Mouse (Mus musculus) heart, embryonic 14.5 days (tissue): ENCODE measurements around the gene Mpzl2. TPM values are rescaled to one million over a fixed set of nuclear protein-coding genes. Genes with fewer than 3 reads are reported as not detected.

Source experiments
- ATAC-seq: fragments of 200-750 bp; cut with Nextera tagmentation; 2 replicates; pipeline ENCODE4 v1.8.0; 2017; ENCODE audit warnings: low read depth, moderate TSS enrichment; ENCODE audit not compliant: insufficient number of reproducible peaks, insufficient read depth, low FRiP score
- H3K27ac ChIP-seq, 2 experiments: fragments of 200-500 bp in 1 of 2; fragments of 300-500 bp in 1 of 2; sonication (generic) in 1 of 2; replicated peaks in 1 of 2; 2 replicates each; pipeline ENCODE4 v1.5.1; 2012 to 2014; ENCODE audit warnings: low read depth in 2 of 2, low read length in 2 of 2, control low read depth in 1 of 2, mild to moderate bottlenecking in 1 of 2, mixed read lengths in 1 of 2; ENCODE audit not compliant: control insufficient read depth in 1 of 2, insufficient read depth in 1 of 2
- H3K27me3 ChIP-seq: fragments of 300-500 bp; sonication (generic); 2 replicates; pipeline ENCODE4 v1.6.1; 2014; ENCODE audit warnings: mild to moderate bottlenecking, low read length, control low read depth; ENCODE audit not compliant: control insufficient read depth, insufficient read depth
- H3K36me3 ChIP-seq: fragments of 300-500 bp; sonication (generic); 2 replicates; pipeline ENCODE4 v1.6.1; 2014; ENCODE audit warnings: mild to moderate bottlenecking, control low read depth, low read length, mixed read lengths; ENCODE audit not compliant: control insufficient read depth, insufficient read depth
- H3K4me1 ChIP-seq, 2 experiments: fragments of 200-500 bp in 1 of 2; fragments of 300-500 bp in 1 of 2; sonication (generic) in 1 of 2; 2 replicates each; pipeline ENCODE4 v1.6.1; 2012 to 2014; ENCODE audit warnings: low read length in 2 of 2, control low read depth in 1 of 2, mixed read lengths in 1 of 2; ENCODE audit not compliant: control insufficient read depth in 2 of 2, insufficient read depth in 2 of 2
- H3K4me2 ChIP-seq: fragments of 300-500 bp; sonication (generic); 2 replicates; pipeline ENCODE4 v1.6.1; 2014; ENCODE audit warnings: mild to moderate bottlenecking, low read length
- H3K4me3 ChIP-seq, 2 experiments: fragments of 200-500 bp in 1 of 2; fragments of 300-500 bp in 1 of 2; sonication (generic) in 1 of 2; 2 replicates each; pipeline ENCODE4 v1.5.1; 2012 to 2014; ENCODE audit warnings: low read length in 2 of 2, mild to moderate bottlenecking in 2 of 2, control low read depth in 1 of 2, low read depth in 1 of 2, moderate library complexity in 1 of 2; ENCODE audit not compliant: control insufficient read depth in 1 of 2, insufficient read depth in 1 of 2
- H3K9ac ChIP-seq: fragments of 300-500 bp; sonication (generic); 2 replicates; pipeline ENCODE4 v1.6.1; 2014; ENCODE audit warnings: mild to moderate bottlenecking, low read length
- H3K9me3 ChIP-seq: fragments of 300-500 bp; sonication (generic); 2 replicates; pipeline ENCODE4 v1.6.1; 2016; ENCODE audit warnings: low read length, control low read depth; ENCODE audit not compliant: control insufficient read depth
- WGBS: fragments of 180-500 bp; shearing (Covaris S2); extraction: QIAGEN DNeasy Blood & Tissue Kit; methylation state at CpG from one replicate; pipeline ENCODE4 v1.1.7; 2014; 5-methylcytosine and 5-hydroxymethylcytosine counted together
- polyA plus RNA-seq: library from polyadenylated mRNA; unstranded; fragments of >200 nt; fragmentation: Nextera tagmentation; extraction: Ambion mirVana; gene quantifications from 2 replicates; pipeline ENCODE4 v1.2.1, GENCODE M21; 2014

Mpzl2 gene
- polyA plus RNA-seq, 1 experiment from 2014 or later, result 1.1 TPM

DNA sequence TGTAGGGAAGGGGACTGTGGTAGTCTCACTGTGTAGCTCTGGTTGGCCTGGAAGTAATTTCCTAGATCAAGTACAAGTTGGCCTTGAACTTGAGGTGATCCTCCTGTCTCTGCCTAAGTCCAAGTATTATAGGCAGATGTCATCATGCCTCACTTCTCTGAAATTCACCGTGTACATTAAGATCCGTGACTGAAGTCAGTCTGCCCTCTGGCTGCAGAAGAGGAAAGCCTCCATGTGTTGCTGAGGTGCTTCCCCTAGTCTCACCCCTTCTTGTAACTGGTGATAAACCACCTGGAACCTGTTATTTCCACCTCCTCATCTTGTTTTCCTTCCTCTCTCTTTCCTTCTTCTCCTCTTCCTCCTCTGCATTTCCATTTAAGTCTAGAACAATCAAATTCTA is 24.7 kb upstream of the Mpzl2 start:
- Histone ChIP-seq H3K4me2 (no peak overlapping the region), H3K9ac (no peak overlapping the region), H3K36me3 (no peaks in the 10 kb centered on the region), H3K4me1 (no peaks in the 10 kb centered on the region), H3K9me3 (no peaks in the 10 kb centered on the region), H3K27me3 (0 out of 2 replicates have a peak, but pooled peaks cover 5% of the 10 kb centered on the region), H3K4me3 (no peak overlapping the region), H3K27ac (no peak overlapping the region)
- 31% methylated on average over 2 of the region's 2 CpGs for WGBS
- ATAC-seq, result no peak

- 70% methylated on average over 3 of the region's 3 CpGs for WGBS
- Histone ChIP-seq H3K27me3 (0 out of 2 replicates have a peak, but pooled peaks cover 5% of the 10 kb centered on the region), H3K9ac (no peak overlapping the region), H3K9me3 (no peaks in the 10 kb centered on the region), H3K27ac (no peak overlapping the region), H3K4me1 (no peaks in the 10 kb centered on the region), H3K4me3 (no peak overlapping the region), H3K36me3 (no peaks in the 10 kb centered on the region), H3K4me2 (no peak overlapping the region)
- ATAC-seq, result no peak
Observed at GRCm38 (mm10) chr9:45015841-45016240, 23.8 kb upstream of the Mpzl2 start.

DNA sequence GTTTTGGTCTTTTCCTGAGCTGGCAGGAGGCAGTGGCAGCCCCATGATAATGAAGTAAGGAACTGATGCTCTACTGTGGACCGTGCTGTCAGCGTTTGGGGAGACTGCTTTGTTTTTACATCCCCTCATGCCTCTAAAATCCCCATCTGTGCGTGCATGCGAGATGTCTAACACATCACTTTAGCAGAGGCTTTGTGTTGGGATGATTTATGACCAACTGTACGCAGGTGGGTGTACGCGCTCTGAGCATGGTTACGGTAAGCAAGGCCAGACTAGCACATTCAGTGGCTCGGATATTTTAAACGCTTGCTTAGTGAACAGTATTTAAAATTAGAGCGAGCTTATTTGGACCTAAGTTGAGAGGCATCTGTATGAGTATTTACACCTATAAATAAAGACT is 21.6 kb upstream of the Mpzl2 start:
- 81% methylated on average over 11 of the region's 11 CpGs for WGBS
- Histone ChIP-seq H3K27ac (no peak overlapping the region), H3K4me2 (no peak overlapping the region), H3K4me3 (no peak overlapping the region), H3K9ac (no peak overlapping the region), H3K4me1 (no peaks in the 10 kb centered on the region), H3K9me3 (no peaks in the 10 kb centered on the region), H3K27me3 (peaks cover under 1% of the 10 kb centered on the region; the same call in 1 of the 2 replicates), H3K36me3 (no peaks in the 10 kb centered on the region)
- no peak for ATAC-seq

- 11% methylated on average over 3 of the region's 3 CpGs for whole genome bisulfite sequencing
- Histone ChIP-seq H3K9me3 (no peaks in the 10 kb centered on the region), H3K27ac (no peak overlapping the region), H3K4me3 (no peak overlapping the region), H3K4me2 (no peak overlapping the region), H3K9ac (no peak overlapping the region), H3K36me3 (no peaks in the 10 kb centered on the region), H3K27me3 (peaks cover 20% of the 10 kb centered on the region), H3K4me1 (no peaks in the 10 kb centered on the region)
- ATAC-seq, result no peak
Observed at GRCm38 (mm10) chr9:45022800-45023199, 16.8 kb upstream of the Mpzl2 start.

DNA sequence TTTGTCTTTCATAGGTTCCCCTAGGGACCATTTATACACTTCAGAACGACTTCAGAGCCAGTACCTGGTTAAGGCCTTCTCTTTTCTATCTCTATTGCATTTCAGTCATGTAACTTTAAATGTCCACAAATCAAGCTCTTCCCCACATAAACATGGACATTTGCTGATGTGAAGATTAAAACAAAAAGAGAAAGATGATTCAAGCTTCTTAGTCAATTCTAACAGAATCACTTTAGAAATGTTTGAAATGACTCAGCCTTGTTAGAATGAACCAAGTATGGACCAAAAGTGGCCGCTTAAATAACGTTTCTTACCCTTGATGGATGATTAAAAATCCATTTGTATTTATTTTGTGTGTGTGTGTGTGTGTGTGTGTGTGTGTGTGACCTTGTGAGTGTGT is 16.0 kb upstream of the Mpzl2 start:
- H3K27ac ChIP-seq, result no peak overlapping the region
- 68% methylated on average over 3 of the region's 3 CpGs for WGBS

DNA sequence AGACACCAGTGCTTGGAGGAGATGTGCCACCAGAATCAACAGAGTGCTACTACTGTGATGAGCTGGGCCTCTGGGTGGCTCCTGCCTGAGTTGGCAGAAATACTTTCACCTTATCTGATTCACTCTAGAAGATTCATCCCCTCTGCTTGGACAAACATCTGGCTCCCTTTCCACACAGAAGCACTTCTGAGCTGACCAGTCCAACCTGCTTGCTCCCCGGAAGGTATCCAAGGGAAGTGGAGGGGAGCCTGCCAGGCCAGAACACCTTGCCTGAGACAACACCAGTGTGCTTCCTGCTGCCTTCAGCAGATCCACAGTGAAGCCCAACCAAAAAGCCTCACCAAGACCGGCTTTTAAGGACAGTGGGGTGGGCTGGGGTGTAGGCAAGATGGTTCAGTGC is 15.4 kb upstream of the Mpzl2 start:
- H3K27ac ChIP-seq, result no peak overlapping the region
- H3K27me3 ChIP-seq, result peaks cover 29% of the 10 kb centered on the region
- no peaks in the 10 kb centered on the region for H3K9me3 ChIP-seq
- H3K36me3 ChIP-seq, result no peaks in the 10 kb centered on the region
- 67% methylated on average over 2 of the region's 2 CpGs for WGBS
- H3K4me2 ChIP-seq, result no peak overlapping the region
- H3K4me3 ChIP-seq, result no peak overlapping the region
- no peaks in the 10 kb centered on the region for H3K4me1 ChIP-seq
- no peak for ATAC-seq
- no peak overlapping the region for H3K9ac ChIP-seq

More for the DNA sequence above, 16.0 kb upstream of the Mpzl2 start:
- Histone ChIP-seq H3K4me3 (no peak overlapping the region), H3K9ac (no peak overlapping the region), H3K4me1 (no peaks in the 10 kb centered on the region), H3K27me3 (peaks cover 26% of the 10 kb centered on the region), H3K9me3 (no peaks in the 10 kb centered on the region), H3K4me2 (no peak overlapping the region), H3K36me3 (no peaks in the 10 kb centered on the region)
- no peak for ATAC-seq

DNA sequence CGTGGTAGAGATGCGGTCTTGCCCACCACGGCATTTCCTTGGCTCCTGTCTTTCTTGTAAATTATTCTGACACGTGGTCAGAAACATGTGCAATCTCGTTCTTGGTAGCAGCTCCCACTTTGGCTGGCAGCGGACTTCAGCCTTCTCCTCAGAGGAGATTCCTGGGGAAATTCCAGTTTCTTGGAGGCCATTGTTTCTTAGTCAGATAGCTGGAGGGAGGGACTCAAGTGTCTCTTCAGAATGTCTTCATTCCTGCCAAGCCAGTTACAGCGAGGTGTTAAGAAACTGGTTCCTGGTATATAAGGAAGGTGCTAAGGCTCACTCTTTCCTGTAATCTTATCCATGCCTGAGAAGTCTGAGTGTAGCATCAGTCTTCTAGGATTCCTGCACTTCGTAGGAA is 12.2 kb upstream of the Mpzl2 start:
- no peak overlapping the region for H3K4me2 ChIP-seq
- no peaks in the 10 kb centered on the region for H3K9me3 ChIP-seq
- H3K27me3 ChIP-seq, result peaks cover 42% of the 10 kb centered on the region
- 63% methylated on average over 8 of the region's 8 CpGs for WGBS
- H3K9ac ChIP-seq, result no peak overlapping the region
- H3K4me1 ChIP-seq, result no peaks in the 10 kb centered on the region
- no peak for ATAC-seq
- no peak overlapping the region for H3K27ac ChIP-seq
- H3K36me3 ChIP-seq, result no peaks in the 10 kb centered on the region
- no peak overlapping the region for H3K4me3 ChIP-seq

GRCm38 (mm10) chr9:45030341-45030740 is 9.3 kb upstream of the Mpzl2 start:
- Histone ChIP-seq H3K27me3 (peaks cover 36% of the 10 kb centered on the region), H3K4me3 (no peak overlapping the region), H3K4me1 (no peaks in the 10 kb centered on the region), H3K9me3 (no peaks in the 10 kb centered on the region), H3K4me2 (no peak overlapping the region), H3K36me3 (no peaks in the 10 kb centered on the region), H3K9ac (no peak overlapping the region), H3K27ac (no peak overlapping the region)
- WGBS, result 46% methylated on average over 6 of the region's 6 CpGs
- no peak for ATAC-seq
